Mouse (Mus musculus) mouse trophoblast stem cell (cell line): Measurements from ENCODE around the gene Lyrm2.

Experiments used
- in situ Hi-C, 2 experiments: fragments of 300-500 bp; cut with MseI, MboI; formaldehyde crosslinking; loops; 2 replicates in 1 of 2; 3 replicates in 1 of 2; pipeline ENCODE4 v1.15.1; 2025

Gene Lyrm2

GRCm38 (mm10) chr4:32799966-32800576 lies at the start of gene Lyrm2:
TSS of gene Lyrm2 (plus strand) at chr4:32800253.
- in situ Hi-C loops, result no loop called here

GRCm38 (mm10) chr4:32750711-32751110 lies 49.3 kb upstream of the Lyrm2 start:
- in situ Hi-C loops, result no loop called here

- in situ Hi-C loops, result no loop called here
Observed at GRCm38 (mm10) chr4:32757430-32757829, 42.6 kb upstream of the Lyrm2 start.

- in situ Hi-C loops, result no loop called here
Observed at GRCm38 (mm10) chr4:32767471-32767870, 32.6 kb upstream of the Lyrm2 start.

GRCm38 (mm10) chr4:32768046-32768445 lies 32.0 kb upstream of the Lyrm2 start:
- in situ Hi-C loops, result no loop called here

GRCm38 (mm10) chr4:32770284-32770810 lies 29.7 kb upstream of the Lyrm2 start:
- in situ Hi-C loops, result loop anchor here (10.0 kb wide), 1 partner anchor 184 kb away; the partner anchor contains the start of gene Ankrd6 (in 2 of the 2)

GRCm38 (mm10) chr4:32779996-32780395 lies 20.1 kb upstream of the Lyrm2 start:
- in situ Hi-C loops, result loop anchor here (10.0 kb wide), 1 partner anchor 175 kb away; the partner anchor contains the start of gene Ankrd6 (in 2 of the 2)

- in situ Hi-C loops, result no loop called here
Observed at GRCm38 (mm10) chr4:32787110-32787509, 12.9 kb upstream of the Lyrm2 start.

GRCm38 (mm10) chr4:32789020-32789419 lies 11.0 kb upstream of the Lyrm2 start:
- in situ Hi-C loops, result no loop called here

- in situ Hi-C loops, result no loop called here
Observed at GRCm38 (mm10) chr4:32798976-32799375, 1.1 kb upstream of the Lyrm2 start.

GRCm38 (mm10) chr4:32800577-32801170 lies 621 bp downstream of the Lyrm2 start:
- in situ Hi-C loops, result no loop called here

- in situ Hi-C loops, result no loop called here
Observed at GRCm38 (mm10) chr4:32817478-32817877, 17.4 kb downstream of the Lyrm2 start.

- in situ Hi-C loops, result no loop called here
Observed at GRCm38 (mm10) chr4:32820676-32821075, 20.6 kb downstream of the Lyrm2 start.

GRCm38 (mm10) chr4:32824254-32824653 lies 24.2 kb downstream of the Lyrm2 start:
- in situ Hi-C loops, result no loop called here

- in situ Hi-C loops, result no loop called here
Observed at GRCm38 (mm10) chr4:32826925-32827324, 26.9 kb downstream of the Lyrm2 start.

- in situ Hi-C loops, result no loop called here
Observed at GRCm38 (mm10) chr4:32828385-32829077, 28.5 kb downstream of the Lyrm2 start.

- in situ Hi-C loops, result no loop called here
Observed at GRCm38 (mm10) chr4:32829316-32829715, 29.3 kb downstream of the Lyrm2 start.

- in situ Hi-C loops, result no loop called here
Observed at GRCm38 (mm10) chr4:32833494-32834282, 33.6 kb downstream of the Lyrm2 start.

- in situ Hi-C loops, result no loop called here
Observed at GRCm38 (mm10) chr4:32834541-32834940, 34.5 kb downstream of the Lyrm2 start.

GRCm38 (mm10) chr4:32836071-32836470 lies 36.0 kb downstream of the Lyrm2 start:
- in situ Hi-C loops, result no loop called here

GRCm38 (mm10) chr4:32838401-32838800 lies 38.3 kb downstream of the Lyrm2 start:
- in situ Hi-C loops, result no loop called here
